Mouse (Mus musculus): ENCODE measurements at regions not wholly inside any gene's neighbourhood (a gene's known extent, or its start where the extent isn't known, plus 50 kb on each side); places are given as distances from the start of the nearest gene placed in this dataset.

DNA sequence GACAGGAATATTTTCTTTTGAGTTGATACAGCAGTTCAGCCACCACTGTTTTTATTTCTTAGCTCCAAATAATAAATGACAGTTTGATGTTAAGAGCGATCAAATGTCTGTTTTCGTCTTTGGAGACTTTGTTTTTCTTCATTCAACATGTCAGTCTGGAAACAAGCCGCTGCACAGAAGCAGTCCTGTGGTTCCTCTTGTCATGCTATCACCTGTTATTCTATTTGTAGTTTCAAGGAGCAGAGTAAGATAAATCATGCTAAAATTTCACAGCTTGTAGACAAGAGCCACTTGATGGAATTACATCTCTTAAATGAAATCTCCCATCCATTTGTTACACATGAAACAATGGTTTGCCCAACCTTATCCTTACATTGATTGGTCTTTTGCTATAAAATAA lies 911.5 kb upstream of the Msl3l2 start:
- no peak for TF ChIP-seq CTCF (IDR thresholded peaks at IDR 0.05)
- no peak for TF ChIP-seq EP300 (IDR thresholded peaks at IDR 0.05)

GRCm38 (mm10) chr10:55237156-55237555 lies 869.6 kb upstream of the Msl3l2 start:
- DNase-seq (ENCODE audit: low spot score): no peak
- H3K4me2 ChIP-seq (replicated peaks; ENCODE audit: low read depth, low read length): no peak overlapping the region
- no peaks in the 10 kb centered on the region for H3K36me3 ChIP-seq (ENCODE audit: insufficient read depth, low read length)
- H3K9me3 ChIP-seq (ENCODE audit: low read length): no peaks in the 10 kb centered on the region
- ATAC-seq: no peak
- H3K27ac ChIP-seq (ENCODE audit: low read length): no peak overlapping the region
- H3K4me1 ChIP-seq (ENCODE audit: insufficient read depth, low read depth, low read length): no peaks in the 10 kb centered on the region
- TF ChIP-seq EP300 (IDR thresholded peaks at IDR 0.05): no peak
- TF ChIP-seq CTCF (IDR thresholded peaks at IDR 0.05): no peak
- no peak overlapping the region for H3K9ac ChIP-seq (replicated peaks; ENCODE audit: low read depth)
- no peaks in the 10 kb centered on the region for H3K27me3 ChIP-seq (replicated peaks; ENCODE audit: insufficient read depth, low read length)
- H3K4me3 ChIP-seq (ENCODE audit: low read depth, low read length): no peak overlapping the region

More for the DNA sequence above, 911.5 kb upstream of the Msl3l2 start:
- H3K4me3 ChIP-seq (ENCODE audit: low read depth, low read length): no peak overlapping the region
- H3K9ac ChIP-seq (replicated peaks; ENCODE audit: low read depth): no peak overlapping the region
- no peaks in the 10 kb centered on the region for H3K4me1 ChIP-seq (ENCODE audit: insufficient read depth, low read depth, low read length)
- ATAC-seq: no peak
- H3K4me2 ChIP-seq (replicated peaks; ENCODE audit: low read depth, low read length): no peak overlapping the region
- no peak overlapping the region for H3K27ac ChIP-seq (ENCODE audit: low read length)
- DNase-seq (ENCODE audit: low spot score): no peak
- H3K9me3 ChIP-seq (ENCODE audit: low read length): no peaks in the 10 kb centered on the region
- no peaks in the 10 kb centered on the region for H3K36me3 ChIP-seq (ENCODE audit: insufficient read depth, low read length)
- H3K27me3 ChIP-seq (replicated peaks; ENCODE audit: insufficient read depth, low read length): no peaks in the 10 kb centered on the region
- WGBS: 70% methylated on average over 3 of the region's 3 CpGs

DNA sequence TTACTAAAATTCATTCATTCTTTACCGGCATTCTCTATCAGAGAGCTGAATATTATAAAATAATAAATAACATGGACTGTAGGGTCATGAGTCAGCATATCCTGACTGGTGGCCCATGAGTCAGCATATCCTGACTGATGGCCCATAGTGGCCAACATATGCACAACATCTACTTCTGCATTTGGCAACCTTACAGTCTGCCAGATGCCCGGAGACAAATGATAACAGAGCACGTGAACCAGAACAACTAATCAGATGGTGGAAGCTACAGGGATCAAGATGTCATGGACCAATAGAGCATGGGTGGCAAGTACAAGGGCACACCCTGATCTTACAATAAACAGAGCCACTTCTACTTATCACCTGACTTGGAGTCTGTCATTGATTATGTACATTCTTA lies 849.4 kb upstream of the Msl3l2 start:
- no peak overlapping the region for H3K9ac ChIP-seq (replicated peaks; ENCODE audit: low read depth)
- ATAC-seq (no peak), DNase-seq (ENCODE audit: low spot score) (no peak)
- H3K27me3 ChIP-seq (replicated peaks; ENCODE audit: insufficient read depth, low read length): no peaks in the 10 kb centered on the region
- no peaks in the 10 kb centered on the region for H3K9me3 ChIP-seq (ENCODE audit: low read length)
- no peaks in the 10 kb centered on the region for H3K36me3 ChIP-seq (ENCODE audit: insufficient read depth, low read length)
- TF ChIP-seq EP300 (IDR thresholded peaks at IDR 0.05) (no peak), CTCF (IDR thresholded peaks at IDR 0.05) (no peak)
- WGBS: 68% methylated on average over 3 of the region's 3 CpGs
- no peak overlapping the region for H3K4me2 ChIP-seq (replicated peaks; ENCODE audit: low read depth, low read length)
- no peaks in the 10 kb centered on the region for H3K4me1 ChIP-seq (ENCODE audit: insufficient read depth, low read depth, low read length)
- H3K4me3 ChIP-seq (ENCODE audit: low read depth, low read length): no peak overlapping the region
- no peak overlapping the region for H3K27ac ChIP-seq (ENCODE audit: low read length)

- no peak overlapping the region for H3K27ac ChIP-seq (ENCODE audit: low read length)
- DNase-seq (ENCODE audit: low spot score) (no peak), ATAC-seq (no peak)
- 89% methylated on average over 5 of the region's 5 CpGs for WGBS
- no peaks in the 10 kb centered on the region for H3K36me3 ChIP-seq (ENCODE audit: insufficient read depth, low read length)
- H3K4me1 ChIP-seq (ENCODE audit: insufficient read depth, low read depth, low read length): no peaks in the 10 kb centered on the region
- no peak overlapping the region for H3K4me3 ChIP-seq (ENCODE audit: low read depth, low read length)
- TF ChIP-seq CTCF (IDR thresholded peaks at IDR 0.05) (no peak), EP300 (IDR thresholded peaks at IDR 0.05) (no peak)
- no peak overlapping the region for H3K9ac ChIP-seq (replicated peaks; ENCODE audit: low read depth)
- H3K4me2 ChIP-seq (replicated peaks; ENCODE audit: low read depth, low read length): no peak overlapping the region
- H3K27me3 ChIP-seq (replicated peaks; ENCODE audit: insufficient read depth, low read length): no peaks in the 10 kb centered on the region
- H3K9me3 ChIP-seq (ENCODE audit: low read length): no peaks in the 10 kb centered on the region
Observed at GRCm38 (mm10) chr10:55300141-55300540, 806.6 kb upstream of the Msl3l2 start.

- H3K4me3 ChIP-seq (ENCODE audit: low read depth, low read length): no peak overlapping the region
- no peak overlapping the region for H3K9ac ChIP-seq (replicated peaks; ENCODE audit: low read depth)
- no peaks in the 10 kb centered on the region for H3K4me1 ChIP-seq (ENCODE audit: insufficient read depth, low read depth, low read length)
- TF ChIP-seq EP300 (IDR thresholded peaks at IDR 0.05) (no peak), CTCF (IDR thresholded peaks at IDR 0.05) (no peak)
- 83% methylated on average over 2 of the region's 2 CpGs for WGBS
- H3K4me2 ChIP-seq (replicated peaks; ENCODE audit: low read depth, low read length): no peak overlapping the region
- H3K27ac ChIP-seq (ENCODE audit: low read length): no peak overlapping the region
- H3K9me3 ChIP-seq (ENCODE audit: low read length): no peaks in the 10 kb centered on the region
- no peaks in the 10 kb centered on the region for H3K36me3 ChIP-seq (ENCODE audit: insufficient read depth, low read length)
- ATAC-seq (no peak), DNase-seq (ENCODE audit: low spot score) (no peak)
- no peaks in the 10 kb centered on the region for H3K27me3 ChIP-seq (replicated peaks; ENCODE audit: insufficient read depth, low read length)
Observed at GRCm38 (mm10) chr10:55333836-55334235, 772.9 kb upstream of the Msl3l2 start.

DNA sequence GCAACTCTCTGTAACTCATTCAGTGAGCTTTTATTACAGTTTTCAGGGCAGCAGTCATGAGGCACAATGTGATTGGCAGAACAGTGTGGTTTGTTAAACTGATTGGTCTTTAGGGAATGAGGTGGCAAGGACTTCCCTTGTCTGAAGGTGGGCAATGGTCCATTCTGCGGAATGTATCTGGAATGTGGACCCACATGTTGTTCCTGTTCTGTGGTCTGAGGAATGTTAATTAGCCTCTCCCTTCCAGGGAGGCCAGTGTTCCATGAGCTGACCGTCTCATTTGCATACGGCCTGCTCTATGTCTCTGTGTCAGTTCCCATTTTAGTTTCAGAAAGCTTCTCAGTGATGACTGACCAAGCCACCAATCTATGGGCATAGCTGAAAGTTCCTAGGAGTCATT lies 770.7 kb upstream of the Msl3l2 start:
- Histone ChIP-seq H3K27ac (ENCODE audit: low read length) (no peak overlapping the region), H3K9ac (replicated peaks; ENCODE audit: low read depth) (no peak overlapping the region), H3K9me3 (ENCODE audit: low read length) (no peaks in the 10 kb centered on the region), H3K4me2 (replicated peaks; ENCODE audit: low read depth, low read length) (no peak overlapping the region), H3K4me1 (ENCODE audit: insufficient read depth, low read depth, low read length) (no peaks in the 10 kb centered on the region), H3K4me3 (ENCODE audit: low read depth, low read length) (no peak overlapping the region), H3K27me3 (replicated peaks; ENCODE audit: insufficient read depth, low read length) (no peaks in the 10 kb centered on the region), H3K36me3 (ENCODE audit: insufficient read depth, low read length) (no peaks in the 10 kb centered on the region)
- no peak for ATAC-seq
- 95% methylated on average over 3 of the region's 3 CpGs for WGBS
- no peak for TF ChIP-seq CTCF (IDR thresholded peaks at IDR 0.05)
- TF ChIP-seq EP300 (IDR thresholded peaks at IDR 0.05): no peak
- DNase-seq (ENCODE audit: low spot score): no peak

DNA sequence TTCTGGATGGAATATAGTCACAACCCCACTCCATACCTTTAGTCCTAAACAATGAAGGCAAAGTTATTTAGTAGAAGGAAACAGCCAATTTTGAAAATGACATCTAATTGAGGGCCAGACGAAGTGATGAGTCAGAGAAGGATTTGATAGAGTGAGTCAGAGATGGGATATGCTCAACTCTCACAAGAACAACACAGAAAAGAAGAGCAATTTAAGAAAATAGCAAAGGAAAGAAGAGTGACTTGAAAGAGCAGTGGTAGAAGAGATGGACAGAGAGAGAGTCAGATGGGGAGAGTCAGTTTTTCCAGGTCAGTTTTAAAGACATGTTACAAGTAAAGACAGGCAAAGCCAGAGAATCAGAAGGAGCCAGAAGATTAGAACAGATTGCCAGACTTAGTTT lies 758.6 kb upstream of the Msl3l2 start:
- no peak overlapping the region for H3K4me2 ChIP-seq (replicated peaks; ENCODE audit: low read depth, low read length)
- H3K36me3 ChIP-seq (ENCODE audit: insufficient read depth, low read length): no peaks in the 10 kb centered on the region
- ATAC-seq (no peak), DNase-seq (ENCODE audit: low spot score) (no peak)
- WGBS: 73% methylated on average over 1 of the region's 1 CpGs
- no peaks in the 10 kb centered on the region for H3K9me3 ChIP-seq (ENCODE audit: low read length)
- H3K27me3 ChIP-seq (replicated peaks; ENCODE audit: insufficient read depth, low read length): no peaks in the 10 kb centered on the region
- no peak for TF ChIP-seq CTCF (IDR thresholded peaks at IDR 0.05)
- TF ChIP-seq EP300 (IDR thresholded peaks at IDR 0.05): no peak
- H3K27ac ChIP-seq (ENCODE audit: low read length): no peak overlapping the region
- no peak overlapping the region for H3K9ac ChIP-seq (replicated peaks; ENCODE audit: low read depth)
- H3K4me1 ChIP-seq (ENCODE audit: insufficient read depth, low read depth, low read length): no peaks in the 10 kb centered on the region
- H3K4me3 ChIP-seq (ENCODE audit: low read depth, low read length): no peak overlapping the region

Data from lung, postnatal 0 days (tissue).